Mouse (Mus musculus) left cerebral cortex, postnatal 36 days (tissue): ENCODE data around the gene Elf1. TPM values are rescaled to one million over a fixed set of nuclear protein-coding genes. Genes with fewer than 3 reads are reported as not detected.
"Not testable (repeated sequence)": the region's sequence is repeated elsewhere in the genome, so short reads cannot be mapped to it uniquely, and the experiment has no call there.

Experiments
- DNase-seq, 2 experiments: peaks; one replicate each; pipeline ENCODE4 v3.0.0; 2021 to 2022; ENCODE audit warnings: low spot score in 2 of 2, mixed read lengths in 1 of 2
- intact Hi-C: fragments of 180-260 bp; cut with DNase I; formaldehyde crosslinking; loops from one replicate; pipeline ENCODE4 v1.15.1; 2025
- total RNA-seq, 2 experiments: library from RNA; stranded (reverse); gene quantifications; 2 replicates each; pipeline ENCODE4 v1.2.3; 2021

Gene Elf1
- total RNA-seq, 2 experiments from 2014 or later, result 4.1 to 4.8 TPM

DNA sequence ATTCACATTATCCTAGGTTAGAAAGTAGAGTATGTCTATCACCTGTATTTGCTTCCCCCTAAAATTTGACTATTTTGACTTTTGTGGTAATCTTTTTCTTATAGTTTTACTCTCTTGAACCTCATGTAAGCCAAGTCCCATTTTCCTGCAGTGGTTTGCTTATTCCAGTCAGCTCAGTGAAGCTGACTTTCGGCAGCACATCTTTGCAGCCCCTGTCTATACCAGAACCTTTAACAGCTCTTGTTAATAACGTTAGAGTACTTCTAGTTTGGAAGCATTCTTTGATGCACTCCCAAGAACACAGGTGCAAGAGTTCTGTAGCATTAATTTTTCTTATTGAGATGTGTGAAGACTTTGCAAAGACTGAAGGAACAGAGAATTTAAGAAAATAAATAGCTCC lies 37.1 kb downstream of the Elf1 start:
- no peak for DNase-seq

GRCm38 (mm10) chr14:79518761-79519662 lies 38.0 kb downstream of the Elf1 start:
- intact Hi-C loops, result no loop called here

More for the DNA sequence above, 37.1 kb downstream of the Elf1 start:
- intact Hi-C loops, result no loop called here

GRCm38 (mm10) chr14:79519663-79519975 lies 38.6 kb downstream of the Elf1 start:
- DNase-seq, result no peak
- intact Hi-C loops, result no loop called here

More at GRCm38 (mm10) chr14:79518761-79519662, 38.0 kb downstream of the Elf1 start:
- no peak for DNase-seq

- no peak for DNase-seq
- intact Hi-C loops, result no loop called here
Observed at GRCm38 (mm10) chr14:79520612-79521011, 39.6 kb downstream of the Elf1 start.

DNA sequence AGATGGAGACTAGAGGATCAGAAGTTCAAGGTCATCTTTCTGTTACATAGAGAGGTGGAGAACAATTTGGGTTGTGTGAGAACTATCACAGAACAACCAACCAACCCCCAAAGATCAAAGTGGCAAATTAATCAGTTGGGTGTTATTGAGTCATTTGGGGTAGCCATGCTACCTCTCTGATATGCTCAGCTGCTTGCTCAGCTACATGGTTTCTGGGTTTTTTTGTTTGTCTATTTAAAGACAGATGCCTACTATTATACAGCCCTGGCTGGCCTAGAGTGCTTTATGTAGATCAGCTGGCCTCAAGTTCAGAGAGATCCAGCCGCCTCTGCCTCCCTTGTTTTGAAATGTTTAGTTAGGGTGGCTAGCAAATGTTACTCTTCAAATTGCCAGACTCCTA lies 40.1 kb downstream of the Elf1 start:
- DNase-seq, result no peak
- intact Hi-C loops, result no loop called here

GRCm38 (mm10) chr14:79521471-79522117 lies 40.6 kb downstream of the Elf1 start:
- intact Hi-C loops, result no loop called here
- no peak for DNase-seq

GRCm38 (mm10) chr14:79522387-79522786 lies 41.4 kb downstream of the Elf1 start:
- no peak for DNase-seq
- intact Hi-C loops, result no loop called here

- DNase-seq, intact Hi-C loops: not testable (repeated sequence)
Observed at GRCm38 (mm10) chr14:79526106-79526505, 45.1 kb downstream of the Elf1 start.

DNA sequence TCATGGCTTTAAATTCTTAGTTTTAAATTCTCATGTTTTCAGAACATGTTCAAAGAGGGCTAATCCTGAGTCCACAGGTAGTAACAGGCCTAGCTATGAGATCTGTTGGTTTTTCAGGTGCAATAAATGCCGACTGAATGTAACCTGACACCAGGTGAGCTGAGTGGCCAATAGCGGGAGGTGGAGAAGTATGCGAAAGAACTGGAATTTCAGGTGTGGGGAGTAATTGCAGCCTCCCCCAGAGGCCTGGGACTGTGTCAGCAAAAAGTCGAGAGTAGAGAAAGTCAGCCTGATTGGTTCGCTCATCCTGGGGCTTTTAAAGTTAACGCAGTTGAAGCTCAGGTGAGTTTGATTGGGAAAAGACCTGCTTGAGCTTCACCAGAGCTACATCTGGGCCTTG lies 46.7 kb downstream of the Elf1 start:
- intact Hi-C loops, result no loop called here
- DNase-seq, result no peak

DNA sequence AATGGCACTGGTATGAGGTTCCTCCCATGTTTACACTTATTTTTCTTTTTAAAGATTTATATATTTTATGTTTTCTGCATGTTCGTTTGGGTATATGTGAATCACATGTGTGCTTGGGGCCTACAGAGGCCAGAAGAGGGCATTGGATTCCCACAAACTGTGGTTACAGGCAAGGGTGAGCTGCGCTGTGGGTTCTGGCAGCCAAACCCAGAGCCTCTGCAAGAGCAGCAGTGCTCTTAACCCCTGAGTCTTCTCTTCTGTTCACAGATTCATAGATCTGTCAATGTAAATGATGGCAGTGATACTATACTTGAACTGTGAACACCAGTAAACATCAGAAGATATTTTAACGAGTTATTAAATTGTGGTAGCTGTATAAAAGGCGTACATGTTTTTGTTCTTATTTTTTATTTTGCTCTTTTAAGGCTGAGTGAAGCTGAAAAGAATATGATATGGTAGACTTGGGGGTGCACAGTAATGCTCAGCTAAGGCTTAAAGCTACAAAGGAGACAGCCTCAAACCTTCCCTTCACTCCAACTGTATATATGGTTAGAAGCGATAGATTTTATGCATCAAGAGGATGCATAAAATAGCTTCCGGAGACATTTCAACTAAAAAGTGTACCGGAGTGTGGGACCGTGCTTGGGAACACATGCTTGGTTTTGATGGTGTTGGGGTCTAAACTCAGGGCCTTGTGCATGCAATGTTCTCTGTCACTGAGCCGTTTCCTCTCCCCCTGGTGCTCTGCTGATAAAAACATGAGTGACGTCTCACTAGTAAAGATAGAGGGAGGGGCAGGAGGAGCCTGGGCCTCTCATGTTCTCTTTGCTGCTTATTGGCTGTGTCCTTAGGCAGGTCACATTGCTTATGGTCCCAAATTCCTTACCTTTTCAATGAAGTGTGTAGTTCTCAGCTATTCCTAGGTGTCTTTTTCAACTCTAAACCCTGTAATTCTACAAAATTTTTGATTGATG lies 48.9 kb downstream of the Elf1 start:
- intact Hi-C loops, result no loop called here
- no peak for DNase-seq

DNA sequence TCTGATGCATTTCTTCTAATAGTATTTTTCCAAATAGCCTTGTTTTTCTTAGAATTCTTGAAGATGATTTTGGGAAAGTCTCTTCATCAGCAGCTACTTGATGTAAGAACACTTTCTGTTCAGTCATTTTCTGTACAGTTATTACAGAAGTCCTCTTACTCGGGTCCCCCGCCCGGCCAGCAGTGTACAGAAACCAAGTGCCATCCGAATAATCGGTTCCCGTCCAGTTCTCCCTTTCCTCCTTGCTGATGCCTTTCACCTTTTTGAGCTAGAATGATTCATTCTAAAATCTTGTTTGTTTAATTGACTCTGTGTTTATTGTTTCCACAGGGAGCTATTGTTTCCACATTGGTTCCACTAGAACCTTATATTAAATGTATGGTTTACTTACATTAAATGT lies 49.8 kb downstream of the Elf1 start:
- no peak for DNase-seq
- intact Hi-C loops, result no loop called here

- no peak for DNase-seq
- intact Hi-C loops, result no loop called here
Observed at GRCm38 (mm10) chr14:79532036-79532776, 51.2 kb downstream of the Elf1 start.

DNA sequence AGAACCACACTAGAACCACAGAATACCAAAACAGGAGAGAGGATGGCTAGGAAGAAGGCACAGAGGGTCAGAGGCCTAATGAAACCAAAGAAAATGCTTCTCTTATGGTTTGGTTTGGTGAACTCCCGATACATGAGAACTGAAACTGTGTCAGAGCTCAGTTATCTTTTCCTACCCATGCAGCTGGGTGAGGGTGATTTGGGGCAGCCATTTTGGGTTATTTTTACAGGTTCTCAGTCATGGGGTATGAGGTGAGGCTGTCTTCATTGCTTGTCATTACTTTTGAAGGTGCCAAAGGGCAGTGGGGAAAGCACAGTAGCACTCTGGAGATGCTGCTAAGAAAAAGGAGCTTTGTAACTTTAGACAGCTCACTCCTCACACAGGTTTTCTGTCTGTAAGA lies 52.4 kb downstream of the Elf1 start:
- intact Hi-C loops, result no loop called here
- no peak for DNase-seq

DNA sequence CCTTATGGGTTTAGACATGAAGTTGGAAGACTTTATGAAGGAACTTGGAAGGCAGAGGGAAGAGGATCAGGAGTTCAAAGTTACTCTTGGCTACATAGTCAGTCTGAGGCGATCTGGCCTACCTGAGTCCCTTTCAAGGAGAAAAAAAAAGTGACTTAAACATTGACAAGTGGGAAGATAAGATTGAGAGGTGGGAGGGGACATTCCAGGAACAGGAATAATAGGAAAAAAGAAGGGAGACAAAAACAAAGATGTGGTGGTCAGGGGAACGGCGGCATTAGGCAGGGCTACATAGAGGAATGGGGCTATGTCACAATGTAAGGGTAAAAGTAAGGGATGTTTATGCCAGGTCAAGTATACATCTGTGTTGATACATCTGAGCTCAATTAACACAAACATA lies 53.2 kb downstream of the Elf1 start:
- DNase-seq, result no peak
- intact Hi-C loops, result no loop called here

DNA sequence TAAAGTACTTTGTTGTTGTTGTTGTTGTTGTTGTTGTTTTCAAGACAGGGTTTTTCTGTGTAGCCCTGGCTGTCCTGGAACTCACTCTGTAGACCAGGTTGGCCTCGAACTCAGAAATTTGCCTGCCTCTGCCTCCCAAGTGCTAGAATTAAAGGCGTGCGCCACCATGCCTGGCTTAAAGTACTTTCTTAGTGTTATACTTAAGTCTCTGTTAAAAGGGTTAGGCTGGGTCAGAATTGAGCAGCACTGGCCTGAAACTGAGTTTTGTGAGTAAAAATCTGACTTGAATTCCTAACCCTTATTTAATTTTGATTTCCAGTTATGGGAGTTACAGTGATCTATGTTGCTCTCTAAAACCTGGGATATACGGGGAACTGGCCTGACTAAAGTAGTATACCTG lies 53.7 kb downstream of the Elf1 start:
- DNase-seq, intact Hi-C loops: not testable (repeated sequence)

- intact Hi-C loops, result no loop called here
- DNase-seq, result no peak
Observed at GRCm38 (mm10) chr14:79535318-79535717, 54.3 kb downstream of the Elf1 start.

DNA sequence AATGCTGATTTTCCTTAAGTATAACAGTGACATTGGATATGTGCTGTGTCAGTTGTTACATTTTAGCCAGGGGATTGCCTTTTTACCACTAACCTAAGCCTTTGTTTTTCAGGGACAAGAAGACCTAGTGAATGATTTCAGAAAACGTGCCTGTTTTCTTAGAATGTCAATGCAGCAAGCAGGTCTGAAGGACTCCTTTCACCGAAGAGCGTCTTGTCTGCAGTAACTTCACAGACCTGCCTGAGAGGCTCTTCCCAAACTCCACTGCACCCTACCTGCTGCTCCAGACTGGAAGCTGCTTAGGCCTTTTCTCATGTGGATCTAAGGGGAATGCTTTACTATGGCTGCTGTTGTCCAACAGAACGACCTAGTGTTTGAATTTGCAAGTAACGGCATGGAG lies 55.0 kb downstream of the Elf1 start:
- intact Hi-C loops, result no loop called here
- DNase-seq, result no peak

- no peak for DNase-seq
- intact Hi-C loops, result no loop called here
Observed at GRCm38 (mm10) chr14:79536837-79537236, 55.8 kb downstream of the Elf1 start.

GRCm38 (mm10) chr14:79537463-79537862 lies 56.5 kb downstream of the Elf1 start:
- intact Hi-C loops, result no loop called here
- no peak for DNase-seq
